Mouse (Mus musculus): ENCODE measurements at regions not wholly inside any gene's neighbourhood (a gene's known extent, or its start where the extent isn't known, plus 50 kb on each side); places are given as distances from the start of the nearest gene placed in this dataset.
A peak's percentile ranks its signal among the peaks of the same experiment; 100 is the strongest.
"Not testable (repeated sequence)": the region's sequence is repeated elsewhere in the genome, so short reads cannot be mapped to it uniquely, and the experiment has no call there.

DNA sequence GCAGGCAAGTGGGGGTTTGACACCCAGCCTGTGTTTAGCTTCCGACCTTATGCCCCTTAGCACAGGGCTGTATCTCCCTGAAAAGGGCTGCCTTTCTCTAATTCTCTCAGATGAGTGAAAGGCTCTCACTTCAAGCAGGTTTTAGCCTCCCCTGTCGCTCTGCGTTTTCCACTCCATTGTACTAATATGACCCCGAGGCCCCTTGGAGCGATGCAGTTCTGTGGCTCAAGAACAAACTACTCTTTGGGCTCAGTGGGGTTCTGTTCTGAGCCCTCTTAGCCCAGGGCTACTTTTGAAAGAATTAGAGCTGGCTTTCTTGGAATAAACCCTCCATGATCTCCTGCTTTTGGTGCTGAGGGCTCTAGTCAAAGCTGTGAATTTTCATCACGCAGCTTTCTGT, 53.4 kb upstream of the Castor2 start:
- no peak for DNase-seq (ENCODE audit: low spot score in 2 of 2)

DNA sequence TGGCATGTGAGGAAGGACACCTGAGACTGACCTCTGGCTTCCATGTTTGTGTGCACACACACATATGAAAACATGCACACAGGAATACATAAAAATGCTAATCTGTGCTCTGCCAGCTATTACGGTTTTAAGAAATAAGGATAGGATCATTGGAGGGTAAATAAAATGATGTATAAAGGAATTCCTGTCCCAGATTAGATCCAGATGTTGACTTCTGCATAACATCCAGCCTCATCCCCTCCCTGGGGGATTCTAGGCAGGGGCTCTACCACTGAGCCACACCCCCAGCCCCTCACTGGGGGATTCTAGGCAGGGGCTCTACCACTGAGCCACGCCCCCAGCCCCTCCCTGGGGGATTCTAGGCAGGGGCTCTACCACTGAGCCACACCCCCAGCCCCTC, 56.6 kb upstream of the Castor2 start:
- not testable (repeated sequence) for DNase-seq (ENCODE audit: low spot score in 2 of 2)

DNA sequence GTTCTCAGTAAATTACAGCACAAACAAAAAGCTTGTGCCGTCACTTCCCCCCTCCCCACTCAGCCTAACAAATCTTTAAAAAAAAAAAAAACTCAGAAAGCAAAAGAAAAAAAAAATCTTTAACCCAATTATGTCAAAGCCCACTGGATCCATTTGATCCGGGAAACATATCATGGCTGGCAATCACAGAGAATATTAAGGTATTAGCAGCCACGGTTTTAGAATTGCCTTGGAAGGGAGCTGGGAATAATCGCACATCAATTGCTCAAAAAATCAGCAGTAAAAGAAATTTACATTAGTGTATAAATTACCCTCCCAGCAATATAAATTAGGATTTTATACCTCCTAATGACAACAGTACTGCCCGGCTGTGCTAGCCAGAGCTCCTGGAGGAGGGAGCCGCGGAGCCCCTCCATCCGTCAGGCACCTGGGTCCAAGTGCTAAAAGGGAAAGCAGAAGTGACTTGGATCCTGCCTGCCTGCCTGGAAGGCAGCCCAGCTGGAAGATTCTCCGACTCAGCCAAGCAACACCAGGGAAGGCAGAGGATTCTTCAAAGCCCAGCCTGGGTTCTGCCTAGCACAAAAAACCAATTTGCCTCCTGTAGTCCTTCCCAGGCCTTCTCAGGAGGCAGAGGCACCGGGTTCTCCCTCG, 72.1 kb upstream of the Castor2 start:
- DNase-seq (ENCODE audit: low spot score in 2 of 2): peak in 1 of 2 experiments; percentile 21

DNA sequence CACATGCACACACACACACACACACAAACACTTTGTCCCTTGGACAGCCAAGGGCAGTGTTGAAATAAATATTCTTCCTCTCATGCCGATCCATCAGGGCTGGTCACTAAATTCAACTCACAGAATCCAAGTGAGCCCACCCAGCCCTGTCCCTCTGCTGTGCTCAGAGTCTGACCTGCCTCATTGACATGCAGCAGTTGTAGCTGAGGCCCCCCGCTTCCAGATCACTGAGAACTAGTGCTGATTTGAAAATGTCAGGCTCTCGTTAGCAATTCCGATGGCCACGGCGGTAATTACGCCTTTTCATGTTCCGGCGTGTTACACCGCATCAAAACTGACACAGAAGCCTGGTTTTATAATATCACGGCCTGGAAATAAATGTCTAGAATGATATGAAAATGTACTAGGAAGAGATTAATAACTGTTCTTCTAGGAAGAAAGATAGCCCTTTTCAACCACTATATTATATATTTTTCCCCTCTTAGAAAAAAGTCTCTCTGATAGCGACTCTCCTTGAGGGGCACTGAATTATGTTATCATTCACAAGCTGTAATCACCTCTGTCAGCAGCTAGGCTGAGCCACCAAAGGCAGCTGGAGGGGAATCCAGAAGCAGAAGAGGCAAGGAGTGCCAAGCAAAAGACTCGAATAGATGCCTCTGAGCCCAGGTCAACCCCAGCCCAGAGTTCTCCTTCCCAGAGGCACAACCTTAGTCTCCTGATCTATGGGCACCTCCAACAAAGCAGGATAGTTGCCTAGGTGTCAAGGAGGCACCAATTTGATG, 79.7 kb upstream of the Castor2 start:
- DNase-seq (ENCODE audit: low spot score in 2 of 2): no peak

DNA sequence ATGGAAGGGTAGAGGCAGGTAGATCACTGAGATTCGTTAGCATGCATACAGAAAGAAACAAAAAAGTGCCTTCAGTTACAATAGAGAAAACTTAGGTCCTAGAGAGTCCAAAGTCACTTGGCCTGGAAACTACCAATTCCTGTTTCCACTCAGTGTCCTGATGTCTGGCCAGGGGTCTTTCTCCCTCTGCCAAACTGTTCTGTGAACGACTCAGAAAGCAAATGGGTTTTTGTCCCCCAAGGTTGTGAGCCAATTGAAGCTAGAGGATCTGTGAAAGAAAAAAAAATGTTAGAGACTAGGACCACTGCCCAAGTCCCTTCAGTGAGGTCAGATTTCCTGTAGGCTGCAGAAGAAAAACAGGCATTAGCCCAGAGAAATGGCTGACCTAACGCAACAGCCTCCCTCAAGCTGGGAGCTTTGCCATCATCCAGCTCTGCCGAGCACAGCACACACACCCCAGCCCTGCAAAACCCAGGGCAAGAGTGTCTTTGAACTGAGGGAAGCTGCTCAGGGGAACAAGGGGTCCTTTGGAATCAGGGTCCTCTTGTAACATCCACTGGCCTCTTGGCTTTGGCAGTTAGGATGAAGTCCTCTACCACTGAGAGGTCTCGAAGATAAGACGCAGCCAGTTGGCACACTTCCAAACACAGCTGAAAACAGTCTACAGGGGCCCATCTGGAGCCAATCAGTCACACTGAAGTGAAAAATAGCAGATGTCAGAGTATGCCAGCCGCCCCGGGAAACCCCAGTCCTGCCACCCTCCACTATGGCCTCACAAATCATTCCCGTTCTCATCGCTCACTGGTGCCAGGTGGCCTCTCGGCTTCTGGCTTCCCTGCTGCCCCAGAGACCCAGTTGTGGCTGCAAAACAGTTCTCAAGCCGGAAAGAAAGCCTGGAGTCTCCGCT, 85.0 kb upstream of the Castor2 start:
- DNase-seq (ENCODE audit: low spot score in 2 of 2): peak in 1 of 2 experiments; percentile 9

DNA sequence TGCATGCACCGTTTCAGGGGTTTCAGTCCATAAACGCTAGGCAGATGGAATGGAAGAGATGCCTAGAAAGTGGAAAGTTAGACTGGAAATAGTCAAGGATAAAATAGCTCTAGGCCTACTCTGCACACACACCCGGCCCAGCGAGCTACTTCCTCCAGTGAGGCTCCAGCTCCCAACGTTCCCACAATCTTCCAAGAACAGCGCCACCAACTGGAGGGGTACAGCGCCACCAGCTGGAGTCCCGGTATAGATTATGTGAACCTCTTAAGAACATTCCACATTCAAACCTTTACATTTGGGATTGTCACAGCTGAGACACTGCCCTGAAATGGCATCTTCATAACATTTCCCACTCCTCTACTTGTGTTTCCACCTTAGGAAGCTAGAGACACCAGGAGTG, 86.3 kb upstream of the Castor2 start:
- no peak for DNase-seq (ENCODE audit: low spot score in 2 of 2)

DNA sequence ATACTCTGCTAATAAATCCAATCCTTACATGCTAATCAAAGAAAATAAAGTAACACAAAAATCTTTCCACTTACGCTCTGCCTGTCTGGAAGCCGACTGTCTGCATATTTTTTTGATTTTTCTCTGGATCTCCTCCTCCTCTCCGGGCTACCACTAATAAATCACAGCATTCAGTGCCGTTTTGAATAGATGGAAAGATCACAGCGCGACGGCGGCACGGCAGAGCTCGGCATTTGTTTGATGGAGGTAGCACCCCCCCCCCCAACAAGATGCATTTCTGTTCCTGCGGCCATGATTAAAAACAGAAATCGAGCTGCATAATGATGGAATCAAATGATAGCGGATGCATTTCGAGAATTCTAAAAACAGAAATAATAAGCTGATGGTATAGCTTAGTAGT, 89.7 kb upstream of the Castor2 start:
- DNase-seq (ENCODE audit: low spot score in 2 of 2): no peak

DNA sequence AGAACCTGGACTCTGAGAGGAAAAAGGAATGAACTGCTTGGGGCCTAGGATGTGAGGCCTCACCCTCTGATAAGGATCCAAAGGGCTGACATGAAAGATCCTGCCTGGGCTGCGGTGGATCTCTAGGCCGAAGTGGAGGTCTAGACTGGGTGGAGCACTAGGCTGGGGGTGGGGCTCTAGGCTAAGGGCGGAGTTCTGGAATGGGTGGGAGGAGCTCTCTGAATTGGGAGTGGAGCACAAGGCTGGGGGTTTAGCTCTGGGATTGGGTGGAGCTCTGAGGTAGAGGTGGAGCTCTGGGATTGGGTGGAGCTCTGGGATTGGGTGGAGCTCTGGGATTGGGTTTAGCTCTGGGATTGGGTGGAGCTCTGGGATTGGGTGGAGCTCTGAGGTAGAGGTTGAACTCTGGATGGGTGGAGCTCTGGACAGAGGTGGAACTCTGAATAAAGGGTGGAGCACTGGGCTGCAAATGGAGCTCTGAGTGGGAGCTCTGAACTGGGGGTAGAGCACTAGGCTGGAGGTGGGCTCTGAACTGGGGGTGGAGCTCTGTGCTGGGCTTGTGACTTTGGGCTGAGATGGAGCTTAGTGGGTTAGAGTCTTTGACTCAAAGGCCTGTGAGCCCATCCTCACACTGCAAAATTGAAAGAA, 92.3 kb upstream of the Castor2 start:
- DNase-seq (ENCODE audit: low spot score in 2 of 2): no peak

DNA sequence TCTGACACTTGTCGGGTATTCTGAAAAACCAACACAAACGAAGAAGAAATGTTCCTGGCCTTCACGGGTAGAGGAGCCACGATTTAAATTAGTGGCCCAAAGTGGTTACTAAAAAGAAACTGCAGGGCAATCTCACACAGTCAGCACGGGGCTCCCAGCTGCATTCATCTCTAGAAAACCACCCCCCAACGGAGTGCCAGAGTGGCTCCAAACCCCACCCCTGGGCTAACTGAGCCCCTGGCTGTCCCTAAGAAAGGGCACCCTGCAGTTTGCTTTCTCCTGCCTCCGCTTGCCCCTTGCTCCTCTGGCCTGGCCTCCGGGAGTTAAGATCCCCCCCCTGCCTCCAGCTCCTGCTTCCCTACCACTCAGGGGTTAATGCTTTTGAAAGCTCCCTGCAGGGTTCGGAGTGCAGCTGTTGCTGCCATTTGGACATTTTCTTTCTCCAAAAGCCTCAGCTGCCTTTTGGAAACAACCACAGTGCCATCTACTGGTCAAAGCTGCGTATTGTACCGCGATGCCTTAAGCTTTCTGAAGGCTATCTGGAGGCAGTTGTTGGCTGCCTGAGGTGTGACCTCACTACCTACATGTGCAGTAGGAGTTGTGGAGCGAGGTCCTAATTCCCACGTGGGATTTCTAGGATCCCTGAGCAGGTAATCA, 92.9 kb upstream of the Castor2 start:
- DNase-seq (ENCODE audit: low spot score in 2 of 2): peak; percentile 32 to 89

DNA sequence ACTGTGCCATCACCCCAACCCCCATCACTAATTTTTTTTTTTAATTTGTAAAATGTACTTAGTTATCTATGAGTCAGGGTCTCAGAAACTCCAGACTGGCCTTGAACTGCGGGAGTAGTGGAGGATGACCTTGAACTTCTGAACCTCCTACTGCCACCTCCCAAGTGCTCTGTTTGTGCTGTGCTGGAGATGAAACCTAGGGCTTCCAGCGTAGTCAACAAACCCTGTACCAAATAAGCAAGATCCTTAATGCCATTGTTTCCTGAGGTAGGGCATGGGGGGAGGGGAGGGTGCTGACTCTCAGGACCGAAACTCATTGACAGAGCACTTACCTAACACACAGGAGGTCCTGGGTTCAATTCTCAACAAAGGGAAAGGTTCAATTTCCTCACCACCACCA, 93.5 kb upstream of the Castor2 start:
- no peak for DNase-seq (ENCODE audit: low spot score in 2 of 2)

DNA sequence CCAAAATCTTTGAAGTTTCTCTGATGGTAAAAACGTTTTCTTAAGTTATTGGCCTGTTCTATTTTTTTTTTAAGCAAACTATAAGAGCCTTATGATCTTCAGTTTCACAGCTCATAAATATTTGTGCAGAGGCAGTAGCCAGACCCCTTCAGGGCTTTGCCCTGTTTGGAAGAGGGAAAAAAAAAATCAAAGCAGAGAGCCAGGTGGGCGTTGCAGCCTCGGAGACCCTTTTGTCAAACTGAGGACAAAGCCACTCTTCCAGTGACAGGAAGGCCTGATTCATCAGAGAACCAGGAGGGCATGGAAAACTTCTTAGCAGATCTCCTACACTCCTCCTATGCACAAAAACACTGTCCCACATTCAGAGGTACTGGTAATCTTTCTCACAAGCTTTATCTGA, 99.4 kb upstream of the Castor2 start:
- DNase-seq (ENCODE audit: low spot score in 2 of 2): no peak

DNA sequence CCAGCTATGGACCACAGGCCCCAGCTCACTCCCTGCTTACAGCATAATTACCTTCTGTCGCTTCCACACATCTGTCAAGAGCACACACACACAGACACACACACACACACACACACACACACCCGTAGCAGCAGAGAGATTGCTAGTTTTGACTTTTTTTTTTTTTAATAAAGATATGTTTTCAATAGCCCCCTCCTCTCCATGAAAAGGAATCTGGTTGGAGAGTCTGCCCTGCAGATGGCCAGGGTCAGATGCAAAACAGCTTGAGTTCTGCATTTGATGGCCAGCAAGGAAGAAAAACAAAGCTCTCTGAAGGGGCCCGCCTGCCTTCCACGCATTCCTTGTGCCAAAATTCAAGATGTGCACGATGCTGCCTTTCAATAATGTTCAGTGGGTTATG, 99.8 kb upstream of the Castor2 start:
- DNase-seq (ENCODE audit: low spot score in 2 of 2): no peak

DNA sequence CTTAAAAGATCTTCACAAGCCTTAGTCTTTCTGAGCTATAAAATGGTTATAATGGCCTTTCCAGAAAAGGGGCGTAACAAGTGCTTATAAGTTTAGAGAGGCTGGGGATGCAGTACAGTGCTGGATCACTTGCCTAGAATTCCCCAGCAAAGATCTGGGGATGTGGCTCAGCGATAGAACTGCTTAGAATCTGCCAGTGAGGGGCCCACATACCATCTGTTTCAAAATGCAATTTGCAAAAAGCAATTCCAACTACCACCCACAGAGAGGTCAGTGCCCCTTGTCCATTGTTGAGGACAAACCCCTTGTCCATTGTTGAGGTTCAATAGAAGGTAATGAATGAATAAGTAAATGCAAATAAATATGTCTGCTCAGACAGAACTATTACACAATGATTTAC, 107.5 kb upstream of the Castor2 start:
- DNase-seq (ENCODE audit: low spot score in 2 of 2): no peak

DNA sequence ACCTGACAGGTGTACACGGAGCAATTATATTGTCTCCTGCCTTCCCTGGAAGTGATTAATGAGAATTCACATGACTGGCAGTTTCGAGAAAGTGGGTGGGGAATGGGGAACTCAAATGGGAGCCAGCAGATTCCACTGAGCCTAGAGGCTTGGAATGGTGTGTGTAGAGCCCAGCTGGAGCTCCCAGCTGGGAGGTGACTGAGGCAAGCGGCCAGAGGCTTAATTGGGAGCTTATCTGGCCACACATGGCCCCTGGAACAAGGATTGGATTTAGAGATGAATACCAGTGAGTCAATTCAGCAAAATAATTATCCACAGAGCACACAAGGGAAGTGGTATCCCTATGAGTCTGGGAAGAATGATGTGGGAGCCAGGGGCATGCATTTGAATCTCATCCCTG, 108.0 kb upstream of the Castor2 start:
- DNase-seq (ENCODE audit: low spot score in 2 of 2): no peak

DNA sequence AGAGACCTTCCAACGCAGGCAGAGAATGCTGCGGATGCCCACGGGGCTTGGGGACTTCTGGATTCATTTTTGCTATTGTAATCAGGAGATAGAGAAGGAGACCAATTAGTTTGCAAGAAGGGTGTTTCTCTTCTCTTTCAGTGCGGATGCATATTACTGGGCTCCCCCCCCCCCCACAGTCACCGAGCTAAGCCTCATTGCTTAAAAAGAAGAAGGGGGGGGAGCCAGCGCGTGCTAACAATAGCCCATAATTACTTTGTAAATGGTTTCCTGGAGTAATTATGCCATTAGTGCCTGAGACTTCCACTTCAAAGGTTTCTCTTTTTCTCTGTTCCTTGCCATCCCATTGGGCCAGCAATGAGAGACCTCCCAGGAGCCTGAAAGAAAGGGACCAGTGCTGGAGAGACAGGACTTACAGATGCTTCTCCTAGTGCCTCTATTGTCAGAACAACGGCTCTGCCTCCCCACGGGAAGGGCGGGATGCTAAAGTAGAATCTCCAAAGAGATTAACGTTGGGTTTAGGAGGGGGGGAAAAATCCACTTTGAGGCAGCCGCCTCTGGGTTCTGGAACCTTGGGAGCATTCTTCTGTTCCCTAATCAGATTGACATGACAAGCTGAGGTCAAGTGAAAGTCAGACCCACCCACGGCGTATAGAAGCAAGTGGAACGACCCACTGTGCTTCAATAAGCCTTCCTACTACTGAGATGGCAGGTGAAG, 116.1 kb upstream of the Castor2 start:
- DNase-seq (ENCODE audit: low spot score in 2 of 2): no peak

DNA sequence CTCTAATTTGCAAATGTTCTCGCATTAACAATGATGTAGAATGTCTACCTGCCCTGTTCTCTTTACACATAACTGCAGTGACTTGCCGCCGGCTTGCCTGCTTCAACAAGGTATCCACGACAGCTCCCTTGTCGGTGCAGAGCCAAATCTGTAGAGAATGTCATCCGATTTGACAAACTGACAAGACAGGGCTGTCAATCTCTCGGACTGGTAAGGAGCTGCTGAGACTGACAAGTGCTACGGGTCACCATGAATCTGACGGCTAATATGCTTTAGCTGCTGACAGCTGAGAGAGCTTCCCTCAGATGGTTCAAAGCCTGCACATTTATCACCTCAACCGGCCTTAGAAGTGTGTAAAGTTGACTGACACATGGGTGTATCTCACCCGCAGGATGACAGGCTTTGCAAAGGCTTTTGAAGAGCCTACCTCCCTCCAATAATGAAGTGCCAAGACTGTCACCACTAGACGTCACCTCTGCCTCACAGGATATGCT, 129.0 kb upstream of the Castor2 start:
- DNase-seq (ENCODE audit: low spot score in 2 of 2): no peak

DNA sequence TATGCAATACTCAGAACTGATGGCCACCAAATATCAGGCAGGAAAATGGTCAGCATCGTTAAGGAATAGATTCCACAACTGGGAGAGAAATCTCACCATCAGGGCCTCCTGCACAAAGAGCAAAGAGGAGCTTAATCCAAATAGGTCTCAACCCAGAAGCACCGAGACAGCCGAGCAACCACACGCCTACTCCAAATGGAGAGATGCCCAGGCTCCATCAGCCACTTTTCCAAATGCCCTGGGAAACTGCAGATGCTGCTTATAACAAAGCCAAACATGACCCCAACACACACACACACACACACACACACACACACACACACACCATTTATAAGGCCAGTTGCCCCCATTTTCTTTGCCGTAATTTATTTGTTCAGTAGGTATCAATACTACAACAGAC, 136.2 kb upstream of the Castor2 start:
- no peak for DNase-seq (ENCODE audit: low spot score in 2 of 2)

DNA sequence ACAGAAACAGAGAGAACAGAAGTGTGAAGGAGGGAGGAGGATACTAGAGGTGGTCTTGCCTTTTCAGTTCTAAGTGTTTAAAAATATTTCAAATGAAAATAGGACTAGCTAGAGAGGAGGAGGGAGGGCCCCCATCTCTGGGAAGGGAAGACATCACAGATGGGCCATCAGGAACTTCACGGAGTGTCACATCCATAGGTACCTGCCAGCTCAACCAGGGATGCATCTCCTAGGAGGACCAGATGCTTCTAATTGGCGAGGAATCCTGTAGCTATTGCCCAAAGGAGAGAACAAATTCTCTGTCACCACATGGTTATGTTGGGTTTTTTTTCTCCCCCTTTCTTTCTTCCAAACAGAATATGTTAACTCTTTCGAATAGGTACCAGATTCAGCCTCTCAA, 158.7 kb upstream of the Castor2 start:
- peak in 1 of 2 experiments; percentile 63 for DNase-seq (ENCODE audit: low spot score in 2 of 2)

DNA sequence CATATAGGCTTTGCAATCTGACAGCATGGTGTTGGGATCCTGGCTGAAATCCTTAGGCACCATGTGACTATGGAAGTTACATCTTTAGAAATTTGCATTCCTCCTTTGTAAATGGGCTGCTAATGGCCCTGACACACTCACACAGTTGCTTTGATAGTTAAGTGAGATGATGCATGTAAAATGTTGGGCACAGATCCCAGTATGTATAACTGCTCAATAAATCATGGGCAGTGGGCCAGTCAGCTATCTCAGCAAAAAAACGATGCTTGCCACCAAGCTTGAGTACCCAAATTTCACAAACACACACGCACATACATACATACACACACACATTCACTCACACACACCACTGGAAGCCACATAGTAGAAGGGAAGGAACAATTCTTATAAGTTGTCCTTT, 159.5 kb upstream of the Castor2 start:
- no peak for DNase-seq (ENCODE audit: low spot score in 2 of 2)
